ENCODE assay signal across 8 mouse cellular contexts in the genomic region with DNA sequence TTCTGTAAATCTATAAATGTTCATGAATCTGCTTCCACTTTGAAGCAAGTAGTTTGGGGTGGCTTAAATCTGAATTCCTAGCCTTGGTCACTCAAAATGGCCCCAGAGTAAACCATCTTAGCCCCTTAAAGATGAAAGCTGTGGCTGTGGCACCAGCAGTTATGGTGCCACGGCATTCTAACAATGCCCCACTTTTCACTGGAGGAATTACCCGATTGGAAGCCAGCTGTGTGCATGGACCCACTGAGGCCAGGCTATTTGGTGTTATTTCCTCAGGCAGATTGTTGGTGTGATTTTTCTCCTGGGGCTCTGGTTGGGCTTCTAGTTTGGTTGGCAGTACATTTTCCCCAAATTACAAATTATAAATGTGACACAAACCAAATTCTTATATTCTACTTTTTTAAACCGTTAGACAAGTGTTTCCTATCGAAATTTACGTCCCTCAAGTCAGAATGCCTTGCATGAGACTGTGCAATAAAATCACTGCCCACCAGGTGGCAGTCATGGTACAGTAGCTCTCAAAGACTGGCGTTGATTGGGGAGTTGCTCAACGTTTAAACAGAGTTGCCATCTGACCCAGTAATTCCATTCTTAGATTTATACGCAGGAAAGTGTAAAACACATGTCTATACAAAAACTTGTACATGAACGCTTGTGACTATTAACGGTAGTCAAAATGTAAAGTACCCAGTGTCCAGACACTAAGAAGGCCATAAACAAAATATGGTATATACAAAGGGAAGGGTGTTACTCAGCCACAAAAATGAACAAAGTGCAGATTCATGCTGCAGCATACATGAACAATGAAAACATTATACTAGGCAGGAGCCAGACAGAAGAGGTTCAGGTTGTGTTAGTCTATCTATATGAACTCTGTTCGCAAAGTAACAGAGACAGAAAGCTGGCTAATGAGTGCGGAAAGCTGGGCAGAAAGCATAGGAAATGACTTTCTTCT. TPM values are rescaled to one million over a fixed set of nuclear protein-coding genes. Genes with fewer than 3 reads are reported as not detected.
DNase-seq lines count a peak whose midpoint lies in the region; ATAC-seq lines count a peak whose summit lies in the region.

No protein-coding gene starts in this region.

- no peak overlapping the region for H3K4me2 ChIP-seq in forebrain, embryonic 15.5 days (replicated peaks)
- H3K4me2 ChIP-seq in hindbrain, embryonic 13.5 days: no peak overlapping the region

- no peak overlapping the region for H3K27ac ChIP-seq in forebrain, embryonic 15.5 days (replicated peaks)
- H3K27ac ChIP-seq in hindbrain, embryonic 13.5 days: no peak overlapping the region

- no peaks in the 10 kb centered on the region for H3K9me3 ChIP-seq in forebrain, embryonic 15.5 days
- H3K9me3 ChIP-seq in hindbrain, embryonic 13.5 days: no peaks in the 10 kb centered on the region; the same call in 1 of the 2 replicates

- no peak overlapping the region for H3K9ac ChIP-seq in forebrain, embryonic 15.5 days (replicated peaks)
- H3K9ac ChIP-seq in hindbrain, embryonic 13.5 days: no peak overlapping the region

- no peaks in the 10 kb centered on the region for H3K4me1 ChIP-seq in forebrain, embryonic 15.5 days
- H3K4me1 ChIP-seq in hindbrain, embryonic 13.5 days (replicated peaks): no peaks in the 10 kb centered on the region

- H3K4me3 ChIP-seq in forebrain, embryonic 15.5 days: no peak overlapping the region
- H3K4me3 ChIP-seq in hindbrain, embryonic 13.5 days: no peak overlapping the region

- H3K36me3 ChIP-seq in forebrain, embryonic 15.5 days: no peaks in the 10 kb centered on the region
- no peaks in the 10 kb centered on the region for H3K36me3 ChIP-seq in hindbrain, embryonic 13.5 days

- DNase-seq in NIH3T3 (ENCODE audit: low read depth): peak; percentile 96
- peak; percentile 65 for DNase-seq in cerebellum, adult 11 months
- DNase-seq in left cerebral cortex, adult 18-20 months (ENCODE audit: low spot score in 2 of 2): peak; percentile 84 to 93
- peak; percentile 80 for DNase-seq in right cerebral cortex, adult 18-20 months
- peak; percentile 66 for DNase-seq in urinary bladder, postnatal 10 days (ENCODE audit: low spot score)

- H3K27me3 ChIP-seq in forebrain, embryonic 15.5 days: no peaks in the 10 kb centered on the region
- H3K27me3 ChIP-seq in hindbrain, embryonic 13.5 days: no peaks in the 10 kb centered on the region

- 38% methylated on average over 12 of the region's 12 CpGs for WGBS in forebrain, embryonic 15.5 days
- WGBS in hindbrain, embryonic 13.5 days: 45% methylated on average over 12 of the region's 12 CpGs

- ATAC-seq in forebrain, embryonic 15.5 days (replicated peaks): peak; percentile 75; the same call in 1 of the 2 replicates
- ATAC-seq in hindbrain, embryonic 13.5 days (ENCODE audit: low FRiP score): peak; percentile 52; the same call in 1 of the 2 replicates
- peak; percentile 93 for ATAC-seq in megakaryocyte, adult 5-6 weeks (ENCODE audit: poor library complexity, severe bottlenecking)

RNA-seq across cellular contexts. Expression of a gene that starts 40.0 kb away (rescaled TPM):
- polyA plus RNA-seq in forebrain, embryonic 15.5 days (2015; fragmentation: Nextera tagmentation; extraction: Ambion mirVana): 56.9 and 62.3 TPM in 2 replicates
- polyA plus RNA-seq in hindbrain, embryonic 13.5 days (2015; fragmentation: Nextera tagmentation; extraction: Ambion mirVana): 69.7 and 71.2 TPM in 2 replicates
- total RNA-seq in left cerebral cortex, adult 18-20 months (2021): 100 to 1,000 TPM; 116 to 117 TPM
- 11.4 and 14.0 TPM in 2 replicates for total RNA-seq in megakaryocyte, adult 5-6 weeks (2015)
- 5.4 and 10.7 TPM in 2 replicates for total RNA-seq in megakaryocyte, adult 5-6 weeks (2017)

Comparison
In these comparisons a context has a peak if more than half of its experiments do, and no peak if none do; other contexts are left out.
1. RNA of a gene that starts 40.0 kb away (total RNA-seq): 116 to 117 TPM in left cerebral cortex, adult 18-20 months; 5.4 to 14.0 TPM in megakaryocyte, adult 5-6 weeks; every median in the first group is over 4 times any median in the second.
2. Peak in every context shown above with its lines, with median percentiles within 50 percentile points of each other: DNase-seq and ATAC-seq.